Mouse (Mus musculus): Measurements from ENCODE around the gene Gpr89.

DNA sequence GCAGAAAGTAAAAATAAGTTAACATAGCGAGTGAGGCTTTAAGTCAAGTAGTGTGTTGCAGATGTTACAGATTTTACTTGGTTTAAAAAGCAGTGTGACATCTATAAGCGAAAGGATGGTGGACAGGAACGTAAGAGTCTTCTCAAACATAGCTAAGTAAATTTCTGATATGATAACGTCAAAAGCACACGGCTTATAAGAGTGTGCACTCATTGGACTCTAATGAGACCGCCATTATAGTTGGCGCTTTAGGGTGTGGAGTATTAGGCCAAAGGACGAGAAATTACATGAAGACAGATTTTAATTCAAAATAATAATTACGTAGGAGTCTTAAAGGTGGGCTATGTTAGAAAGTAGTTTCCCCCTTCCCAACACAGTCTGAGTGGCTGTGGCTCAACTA is 446 bp upstream of the Gpr89 start:
- no peak for TF ChIP-seq GATA1 (IDR thresholded peaks at IDR 0.05; ENCODE audit: low read length)
- no peak for TF ChIP-seq TAL1 (IDR thresholded peaks at IDR 0.05; ENCODE audit: low read length)

Data from erythroblast, embryonic 14.5 days (primary cell).